Mouse (Mus musculus) midbrain, embryonic 15.5 days (tissue): ENCODE results near the gene 1700016C15Rik. TPM values are rescaled to one million over a fixed set of nuclear protein-coding genes. Genes with fewer than 3 reads are reported as not detected.

Experiments used
- ATAC-seq: fragments of 200-750 bp; cut with Nextera tagmentation; replicated peaks from 2 replicates; pipeline ENCODE4 v1.8.0; 2017; ENCODE audit warnings: moderate TSS enrichment
- H3K27ac ChIP-seq: fragments of 300-500 bp; sonication (generic); 2 replicates; pipeline ENCODE4 v1.5.1; 2015; ENCODE audit warnings: mild to moderate bottlenecking, inconsistent platforms
- H3K27me3 ChIP-seq: fragments of 300-500 bp; sonication (generic); replicated peaks from 2 replicates; pipeline ENCODE4 v1.6.1; 2015; ENCODE audit warnings: inconsistent platforms
- H3K36me3 ChIP-seq: fragments of 300-500 bp; sonication (generic); replicated peaks from 2 replicates; pipeline ENCODE4 v1.6.1; 2015; ENCODE audit warnings: inconsistent platforms
- H3K4me1 ChIP-seq: fragments of 300-500 bp; sonication (generic); 2 replicates; pipeline ENCODE4 v1.6.1; 2015; ENCODE audit warnings: inconsistent platforms
- H3K4me2 ChIP-seq: fragments of 300-500 bp; sonication (generic); 2 replicates; pipeline ENCODE4 v1.6.1; 2015; ENCODE audit warnings: inconsistent platforms, mild to moderate bottlenecking, moderate library complexity
- H3K4me3 ChIP-seq: fragments of 300-500 bp; sonication (generic); 2 replicates; pipeline ENCODE4 v1.5.1; 2015; ENCODE audit warnings: mild to moderate bottlenecking, inconsistent platforms
- H3K9ac ChIP-seq: fragments of 300-500 bp; sonication (generic); 2 replicates; pipeline ENCODE4 v1.6.1; 2015; ENCODE audit warnings: mild to moderate bottlenecking, inconsistent platforms
- H3K9me3 ChIP-seq: fragments of 300-500 bp; sonication (generic); 2 replicates; pipeline ENCODE4 v1.6.1; 2016; ENCODE audit warnings: inconsistent platforms
- WGBS: fragments of 180-500 bp; shearing (Covaris S2); methylation state at CpG from one replicate; pipeline ENCODE4 v1.1.7; 2015; ENCODE audit warnings: mixed read lengths; 5-methylcytosine and 5-hydroxymethylcytosine counted together
- polyA plus RNA-seq: library from polyadenylated mRNA; unstranded; fragments of >200 nt; fragmentation: Nextera tagmentation; extraction: Ambion mirVana; gene quantifications from 2 replicates; pipeline ENCODE4 v1.2.1, GENCODE M21; 2015

Gene 1700016C15Rik
- polyA plus RNA-seq, 1 experiment from 2014 or later: not detected

DNA sequence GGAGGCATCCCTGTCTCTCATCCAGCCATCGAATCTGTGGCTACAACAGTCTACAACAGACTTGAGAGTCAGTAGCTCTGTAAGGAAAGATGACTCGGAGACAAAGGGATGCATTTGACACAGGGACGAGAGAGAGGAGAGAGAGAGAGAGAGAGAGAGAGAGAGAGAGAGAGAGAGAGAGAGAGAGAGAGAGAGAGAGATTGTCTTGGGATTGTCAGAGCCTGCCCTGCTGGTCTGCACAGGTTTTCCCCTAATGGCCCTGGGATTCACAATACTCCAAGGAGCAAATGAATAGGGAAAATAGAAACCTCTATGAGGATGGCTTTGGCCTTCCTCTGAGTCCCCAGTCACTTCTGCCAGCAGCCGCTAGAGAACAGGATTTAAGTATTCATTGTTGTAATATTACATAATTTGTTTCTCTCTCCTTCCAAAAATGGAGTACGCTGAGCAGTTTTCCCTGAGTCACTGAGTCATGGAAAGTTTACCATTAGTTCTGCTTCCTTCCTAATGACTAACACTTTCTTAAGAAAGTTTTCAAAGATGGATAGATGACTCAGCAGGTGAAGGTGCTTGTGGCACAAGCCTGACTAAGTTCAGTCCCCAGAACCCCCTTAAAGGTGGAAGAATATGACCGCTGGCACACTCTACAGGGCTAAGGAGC is 26.3 kb upstream of the 1700016C15Rik start:
- Histone ChIP-seq H3K9ac (no peak overlapping the region), H3K4me2 (peak overlapping the region; percentile 82), H3K9me3 (no peaks in the 10 kb centered on the region), H3K27me3 (no peaks in the 10 kb centered on the region), H3K4me1 (peaks cover 8% of the 10 kb centered on the region), H3K27ac (no peak overlapping the region), H3K4me3 (peak overlapping the region; percentile 37), H3K36me3 (no peaks in the 10 kb centered on the region)
- 42% methylated on average over 6 of the region's 6 CpGs for WGBS
- peak; percentile 21; the same call in 1 of the 2 replicates for ATAC-seq

DNA sequence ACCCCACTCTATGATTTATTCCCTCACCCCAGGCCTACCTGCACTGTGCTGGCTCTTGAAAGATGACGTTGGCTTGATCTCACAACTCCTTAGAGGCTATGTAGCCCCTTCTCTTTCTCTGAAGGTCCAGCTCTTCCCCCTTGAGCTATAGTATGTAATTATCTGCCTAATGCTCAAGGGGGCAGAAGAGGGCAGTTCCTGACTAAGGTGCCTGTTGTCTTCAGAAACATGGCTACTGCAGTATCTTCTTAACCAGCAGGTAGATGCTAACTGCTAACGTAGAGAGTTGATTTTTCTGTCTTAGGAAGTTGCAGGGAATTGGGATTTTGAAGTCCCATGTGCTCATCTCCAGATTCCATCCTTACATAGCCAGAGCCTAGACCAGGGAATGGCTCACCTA is 24.4 kb upstream of the 1700016C15Rik start:
- H3K4me2 ChIP-seq: no peak overlapping the region
- H3K27ac ChIP-seq: no peak overlapping the region
- H3K9me3 ChIP-seq: 0 out of 2 replicates have a peak, but pooled peaks cover 2% of the 10 kb centered on the region
- H3K4me3 ChIP-seq: no peak overlapping the region
- no peak overlapping the region for H3K9ac ChIP-seq
- H3K27me3 ChIP-seq: no peaks in the 10 kb centered on the region
- ATAC-seq: no peak
- 55% methylated on average over 2 of the region's 2 CpGs for WGBS
- H3K36me3 ChIP-seq: no peaks in the 10 kb centered on the region
- peaks cover 8% of the 10 kb centered on the region for H3K4me1 ChIP-seq

DNA sequence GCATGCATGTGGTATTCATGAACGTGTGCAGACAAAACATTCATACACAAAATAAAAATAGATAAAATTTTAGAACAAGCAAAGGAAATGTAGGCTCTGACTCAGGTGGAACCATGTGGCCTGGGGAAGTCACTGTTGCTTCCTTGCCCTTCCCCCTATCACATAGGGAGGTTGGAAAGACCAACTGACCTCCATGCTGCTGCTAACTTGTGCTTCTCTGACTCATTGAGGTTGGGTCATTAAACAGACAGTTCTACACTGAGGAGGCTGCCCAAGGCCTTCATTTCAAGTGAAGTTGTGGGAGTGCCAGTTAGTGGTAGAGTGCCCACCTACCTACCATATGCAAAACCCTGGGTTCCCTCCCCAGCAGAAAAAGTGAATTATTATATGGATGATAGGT is 22.0 kb upstream of the 1700016C15Rik start:
- H3K9me3 ChIP-seq: 0 out of 2 replicates have a peak, but pooled peaks cover 2% of the 10 kb centered on the region
- no peak for ATAC-seq
- H3K27ac ChIP-seq: no peak overlapping the region
- H3K9ac ChIP-seq: no peak overlapping the region
- whole genome bisulfite sequencing: 84% methylated on average over 1 of the region's 1 CpGs
- H3K4me1 ChIP-seq: peaks cover 4% of the 10 kb centered on the region
- H3K27me3 ChIP-seq: no peaks in the 10 kb centered on the region
- H3K4me3 ChIP-seq: no peak overlapping the region
- no peak overlapping the region for H3K4me2 ChIP-seq
- H3K36me3 ChIP-seq: no peaks in the 10 kb centered on the region

DNA sequence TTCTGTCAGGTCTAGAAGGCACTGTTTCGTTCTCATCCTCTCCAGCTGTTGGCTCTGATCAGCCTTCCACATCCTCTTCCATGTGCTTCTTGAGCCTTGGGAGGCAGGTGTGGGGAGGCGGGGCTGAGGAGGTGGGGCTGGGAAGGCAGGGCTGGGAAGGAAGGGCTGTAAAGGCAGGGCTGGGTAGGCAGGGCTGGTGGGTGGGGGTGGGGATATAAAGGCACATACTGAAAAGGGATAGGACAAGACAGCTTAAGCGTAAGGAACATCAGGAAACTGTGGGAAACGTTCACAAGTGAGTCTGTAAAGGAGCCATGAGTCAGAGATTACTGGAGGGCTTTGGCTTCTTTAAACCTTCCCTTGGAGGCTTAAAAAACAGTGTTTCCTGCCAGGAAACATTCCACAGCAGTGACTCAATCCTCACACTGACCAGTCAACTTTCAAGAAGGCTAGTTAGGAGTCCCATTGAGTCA is 21.0 kb upstream of the 1700016C15Rik start:
- Histone ChIP-seq H3K27me3 (no peaks in the 10 kb centered on the region), H3K4me2 (no peak overlapping the region), H3K27ac (no peak overlapping the region), H3K9me3 (0 out of 2 replicates have a peak, but pooled peaks cover 2% of the 10 kb centered on the region), H3K4me1 (no peaks in the 10 kb centered on the region), H3K36me3 (no peaks in the 10 kb centered on the region), H3K4me3 (no peak overlapping the region), H3K9ac (no peak overlapping the region)
- ATAC-seq: no peak
- WGBS: 66% methylated on average over 4 of the region's 4 CpGs

DNA sequence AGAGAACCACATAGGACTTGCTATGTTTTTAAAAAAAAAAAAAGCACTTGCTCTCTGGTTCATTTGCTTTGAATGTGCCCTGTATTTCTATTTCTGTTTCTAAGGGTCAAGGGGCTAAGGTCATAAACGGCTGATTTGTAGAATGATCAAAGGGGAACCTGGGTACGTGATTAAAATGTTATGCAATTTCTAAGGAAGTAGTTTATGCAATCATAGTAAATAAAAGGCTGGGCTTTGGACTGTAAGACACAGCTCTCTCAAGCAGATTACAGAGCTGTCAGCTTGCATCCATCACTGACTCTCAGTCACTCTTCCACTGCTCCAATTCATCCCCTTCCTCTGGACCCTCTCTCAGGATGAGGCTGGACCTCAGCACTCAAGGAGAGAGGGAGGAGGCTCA is 18.6 kb upstream of the 1700016C15Rik start:
- Histone ChIP-seq H3K9me3 (0 out of 2 replicates have a peak, but pooled peaks cover 2% of the 10 kb centered on the region), H3K4me3 (no peak overlapping the region), H3K4me2 (no peak overlapping the region), H3K27me3 (no peaks in the 10 kb centered on the region), H3K9ac (no peak overlapping the region), H3K4me1 (no peaks in the 10 kb centered on the region), H3K27ac (no peak overlapping the region), H3K36me3 (no peaks in the 10 kb centered on the region)
- ATAC-seq: no peak
- WGBS: 80% methylated on average over 2 of the region's 2 CpGs

DNA sequence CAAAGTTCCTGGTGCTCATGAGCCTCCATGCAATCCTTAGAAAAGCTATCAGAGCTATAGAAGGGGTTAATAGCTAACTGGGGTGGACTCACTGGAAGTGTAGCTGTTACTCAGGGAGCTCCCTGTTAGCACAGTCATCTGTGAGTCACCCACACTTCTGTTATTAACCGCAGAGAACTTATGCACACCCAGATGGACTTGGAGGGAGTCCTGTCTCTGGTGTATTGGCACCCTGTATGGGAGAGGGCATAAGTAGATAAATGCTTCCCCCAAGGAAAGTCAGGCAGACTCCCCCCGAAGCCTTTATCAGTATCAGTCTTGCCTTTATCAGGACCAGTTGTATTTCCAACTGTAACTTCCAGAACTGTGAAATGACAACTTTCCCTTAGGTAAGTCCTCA is 18.2 kb upstream of the 1700016C15Rik start:
- Histone ChIP-seq H3K9me3 (0 out of 2 replicates have a peak, but pooled peaks cover 2% of the 10 kb centered on the region), H3K27ac (no peak overlapping the region), H3K4me3 (no peak overlapping the region), H3K4me2 (no peak overlapping the region), H3K36me3 (no peaks in the 10 kb centered on the region), H3K9ac (no peak overlapping the region), H3K27me3 (no peaks in the 10 kb centered on the region), H3K4me1 (no peaks in the 10 kb centered on the region)
- 96% methylated on average over 2 of the region's 2 CpGs for WGBS
- no peak for ATAC-seq

DNA sequence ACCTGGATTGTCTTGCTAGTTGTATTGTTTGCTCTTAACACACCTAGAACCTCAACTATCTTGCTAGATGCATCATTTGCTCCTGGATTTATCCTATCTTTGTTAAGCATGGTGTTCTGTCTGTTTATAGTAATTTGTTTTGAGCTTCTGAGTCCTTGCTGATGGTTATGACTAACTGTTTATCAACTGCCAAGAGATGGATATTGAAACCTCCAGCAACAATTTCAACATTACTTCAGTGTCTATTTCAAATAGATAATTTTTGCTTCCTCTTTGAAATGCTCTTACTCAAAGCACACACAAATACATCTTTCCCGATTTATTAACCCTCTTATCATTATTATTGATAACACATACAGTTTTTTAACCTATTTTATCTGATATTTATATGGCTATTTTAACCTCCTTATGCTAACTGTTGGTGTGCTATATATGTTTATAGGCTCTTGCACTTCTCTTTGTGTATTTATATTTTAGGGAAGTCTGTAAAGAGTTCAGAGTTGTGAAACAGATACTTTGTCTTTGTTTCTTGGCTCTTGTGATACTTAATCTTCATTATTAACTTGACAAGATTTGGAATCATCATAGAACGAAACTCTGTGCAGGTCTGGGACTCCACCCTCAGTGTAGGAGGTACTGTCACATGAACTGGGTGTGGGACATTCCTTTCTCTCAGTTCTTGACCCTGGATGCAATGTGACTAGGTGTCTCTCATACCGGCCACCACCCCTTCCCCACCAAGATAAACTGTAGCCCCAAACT is 15.8 kb upstream of the 1700016C15Rik start:
- Histone ChIP-seq H3K36me3 (no peaks in the 10 kb centered on the region), H3K27me3 (no peaks in the 10 kb centered on the region), H3K4me2 (no peak overlapping the region), H3K9ac (no peak overlapping the region), H3K4me1 (no peaks in the 10 kb centered on the region), H3K9me3 (0 out of 2 replicates have a peak, but pooled peaks cover 2% of the 10 kb centered on the region), H3K27ac (no peak overlapping the region), H3K4me3 (no peak overlapping the region)
- no peak for ATAC-seq
- WGBS: 87% methylated on average over 3 of the region's 3 CpGs

DNA sequence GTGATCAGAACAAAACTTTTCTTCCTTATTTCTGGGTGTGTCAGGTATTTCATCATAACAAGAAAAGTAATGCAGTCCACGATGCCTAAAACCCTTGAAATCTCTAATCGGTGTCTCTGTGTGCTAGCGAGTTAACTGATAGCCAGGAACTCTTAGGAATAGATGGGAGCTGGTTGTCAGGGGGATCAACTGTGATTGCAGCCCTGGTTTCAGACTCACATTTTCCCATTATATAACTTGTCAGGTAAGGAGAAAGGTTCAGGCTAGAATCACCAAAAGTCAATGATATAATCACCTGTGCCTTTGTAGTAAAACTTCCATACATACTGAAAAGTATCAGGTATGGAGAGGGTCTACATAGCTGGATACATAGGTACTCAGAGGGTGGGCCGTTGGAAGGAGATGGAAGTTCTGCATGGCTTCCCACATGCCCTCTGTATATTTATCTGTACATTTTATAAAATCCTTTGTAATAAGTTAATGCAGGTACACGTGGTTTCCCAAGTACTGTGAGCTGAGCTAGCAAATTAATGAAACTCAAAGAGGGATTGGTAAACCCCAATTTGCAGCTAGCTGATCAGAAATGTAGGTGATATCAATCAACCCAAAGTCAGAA is 15.1 kb upstream of the 1700016C15Rik start:
- H3K27ac ChIP-seq: no peak overlapping the region
- H3K27me3 ChIP-seq: no peaks in the 10 kb centered on the region
- no peak for ATAC-seq
- 0 out of 2 replicates have a peak, but pooled peaks cover 2% of the 10 kb centered on the region for H3K9me3 ChIP-seq
- no peak overlapping the region for H3K9ac ChIP-seq
- no peaks in the 10 kb centered on the region for H3K4me1 ChIP-seq
- 87% methylated on average over 5 of the region's 5 CpGs for WGBS
- no peak overlapping the region for H3K4me3 ChIP-seq
- no peak overlapping the region for H3K4me2 ChIP-seq
- no peaks in the 10 kb centered on the region for H3K36me3 ChIP-seq

DNA sequence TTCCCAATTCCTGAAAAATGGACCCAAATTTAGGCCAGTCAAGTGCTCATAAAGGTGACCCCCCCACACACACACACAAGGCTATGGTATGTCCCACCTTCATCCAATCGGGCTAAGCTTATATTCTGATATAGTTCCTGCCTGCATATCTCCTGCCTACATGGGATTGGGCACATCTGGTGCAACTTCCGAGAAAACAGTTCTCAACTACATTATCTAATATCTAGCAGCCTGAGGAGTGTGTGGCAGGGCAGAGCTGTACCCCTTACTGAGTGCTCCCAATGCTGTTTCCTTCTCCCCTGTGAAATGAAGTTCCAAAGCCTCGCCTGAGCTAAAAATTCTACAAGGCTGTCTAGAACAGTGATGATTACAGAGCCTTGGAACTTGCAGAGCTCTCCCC is 13.2 kb upstream of the 1700016C15Rik start:
- H3K36me3 ChIP-seq: no peaks in the 10 kb centered on the region
- no peak overlapping the region for H3K9ac ChIP-seq
- no peak for ATAC-seq
- H3K4me3 ChIP-seq: no peak overlapping the region
- 84% methylated on average over 3 of the region's 3 CpGs for WGBS
- H3K27me3 ChIP-seq: no peaks in the 10 kb centered on the region
- H3K4me2 ChIP-seq: no peak overlapping the region
- H3K27ac ChIP-seq: no peak overlapping the region
- H3K9me3 ChIP-seq: no peaks in the 10 kb centered on the region
- no peaks in the 10 kb centered on the region for H3K4me1 ChIP-seq

DNA sequence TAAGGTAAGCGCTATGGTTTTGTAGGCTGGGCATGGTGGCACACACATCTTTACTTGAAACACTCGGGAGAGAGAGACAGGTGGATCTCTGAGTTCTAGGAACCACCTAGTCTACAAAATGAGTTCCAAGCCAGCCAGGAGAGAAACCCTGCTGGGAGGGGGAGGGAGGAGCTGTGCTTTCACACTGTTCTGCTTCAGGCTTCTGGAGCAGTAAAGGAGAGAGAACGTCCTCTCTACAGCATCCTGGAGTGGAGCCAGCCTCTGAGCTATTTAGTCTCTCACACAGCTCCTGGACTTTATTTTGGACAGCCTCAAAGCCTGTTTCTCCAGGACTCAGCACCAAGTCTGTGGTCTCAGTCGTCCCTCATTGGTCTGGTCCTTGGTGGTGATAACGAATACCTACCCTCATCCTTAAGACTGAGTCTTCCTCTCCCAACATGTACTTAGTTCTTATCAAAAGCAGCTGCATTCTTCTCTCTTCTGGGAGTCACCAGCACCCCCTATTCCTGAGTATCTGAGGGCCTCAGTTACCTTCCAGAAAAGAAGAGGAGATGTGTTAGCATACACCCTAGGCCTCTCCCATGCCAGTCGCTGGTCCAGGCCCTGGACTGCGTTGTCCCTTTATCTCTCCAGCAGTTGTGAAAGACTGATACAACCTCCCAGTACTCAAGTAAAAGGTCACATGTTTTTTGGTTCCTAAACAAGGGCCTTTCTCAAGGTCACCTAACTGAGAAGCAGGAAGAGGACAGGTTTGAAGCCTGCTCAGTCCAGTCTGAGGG is 12.4 kb upstream of the 1700016C15Rik start:
- Histone ChIP-seq H3K36me3 (no peaks in the 10 kb centered on the region), H3K4me2 (no peak overlapping the region), H3K27me3 (no peaks in the 10 kb centered on the region), H3K4me3 (no peak overlapping the region), H3K27ac (no peak overlapping the region), H3K9ac (no peak overlapping the region), H3K9me3 (no peaks in the 10 kb centered on the region), H3K4me1 (no peaks in the 10 kb centered on the region)
- no peak for ATAC-seq
- 80% methylated on average over 7 of the region's 7 CpGs for WGBS

DNA sequence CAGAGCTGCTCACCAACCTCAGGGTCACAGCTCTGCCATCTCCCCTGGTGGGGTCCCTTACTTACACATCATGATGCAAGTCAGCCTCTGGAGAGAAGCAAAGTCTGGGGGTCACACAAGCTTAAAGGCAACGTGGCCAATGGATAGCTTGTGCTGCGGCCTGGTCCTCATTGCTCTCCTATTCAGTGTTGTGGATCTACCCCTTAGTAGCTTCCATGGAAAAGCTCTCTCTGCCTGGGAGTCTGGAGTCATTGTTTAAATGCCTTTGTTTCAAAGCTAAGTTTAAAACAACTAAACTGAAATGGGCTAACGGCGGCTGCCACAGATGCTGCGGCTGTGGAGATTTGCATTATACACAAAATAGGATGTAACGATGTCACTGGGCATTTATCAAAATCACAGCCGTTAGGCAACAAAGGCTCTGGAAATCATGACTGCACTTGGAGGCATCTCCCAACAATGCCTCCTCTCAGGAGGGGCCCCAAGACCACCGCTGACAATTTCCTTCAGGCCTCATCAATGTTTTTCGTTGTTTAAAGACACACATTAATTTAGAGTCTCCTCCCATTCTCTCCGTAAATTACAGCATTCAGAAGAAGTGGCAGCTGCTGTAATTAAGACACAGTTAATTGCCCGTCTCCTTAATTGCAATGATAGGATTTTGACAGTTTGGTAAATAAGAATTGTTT is 11.1 kb upstream of the 1700016C15Rik start:
- Histone ChIP-seq H3K4me1 (no peaks in the 10 kb centered on the region), H3K4me2 (no peak overlapping the region), H3K36me3 (no peaks in the 10 kb centered on the region), H3K27ac (no peak overlapping the region), H3K9me3 (no peaks in the 10 kb centered on the region), H3K4me3 (no peak overlapping the region), H3K9ac (no peak overlapping the region), H3K27me3 (no peaks in the 10 kb centered on the region)
- 48% methylated on average over 11 of the region's 11 CpGs for WGBS
- 0 out of 2 replicates have a peak, but pooled peaks have one; percentile 42 for ATAC-seq
